Mouse (Mus musculus) c-Kit-positive CD71-positive TER-119-positive erythroid progenitor cells, embryonic 14.5 days (primary cell): ENCODE results near the gene Erp27.

Experiments used
- DNase-seq: peaks from one replicate; pipeline ENCODE4 v3.0.0-alpha.2; 2013; ENCODE audit warnings: low spot score

The Erp27 gene

GRCm38 (mm10) chr6:136861020-136861419 lies 61.0 kb downstream of the Erp27 start:
- DNase-seq = peak; percentile 51

- DNase-seq = no peak
Measured at GRCm38 (mm10) chr6:136858420-136858819, 63.6 kb downstream of the Erp27 start.

- DNase-seq = no peak
Measured at GRCm38 (mm10) chr6:136857873-136858260, 64.1 kb downstream of the Erp27 start.
